ENCODE assay signal across 8 mouse cellular contexts in genomic region chr6:67268983-67269382, GRCm38 (mm10). TPM values are rescaled to one million over a fixed set of nuclear protein-coding genes. Genes with fewer than 3 reads are reported as not detected.
A peak's percentile ranks its signal among the peaks of the same experiment; 100 is the strongest.
DNase-seq lines count a peak whose midpoint lies in the region; ATAC-seq lines count a peak whose summit lies in the region.

No protein-coding gene starts in this region.

- H3K36me3 ChIP-seq in lung, embryonic 16.5 days (ENCODE audit: control insufficient read depth, insufficient read depth, low read length) = peaks cover 13% of the 10 kb centered on the region
- H3K36me3 ChIP-seq in forebrain, embryonic 12.5 days (replicated peaks) = peaks cover 15% of the 10 kb centered on the region
- peaks cover 16% of the 10 kb centered on the region for H3K36me3 ChIP-seq in limb, embryonic 13.5 days
- H3K36me3 ChIP-seq in stomach, embryonic 14.5 days (ENCODE audit: control insufficient read depth, insufficient read depth, low read length) = peaks cover 19% of the 10 kb centered on the region

- peaks cover 3% of the 10 kb centered on the region for H3K4me1 ChIP-seq in lung, embryonic 16.5 days (replicated peaks; ENCODE audit: control insufficient read depth, insufficient read depth, low read length)
- H3K4me1 ChIP-seq in forebrain, embryonic 12.5 days = peaks cover 14% of the 10 kb centered on the region
- peaks cover 11% of the 10 kb centered on the region for H3K4me1 ChIP-seq in limb, embryonic 13.5 days
- H3K4me1 ChIP-seq in stomach, embryonic 14.5 days (ENCODE audit: control insufficient read depth, insufficient read depth, low read length) = 0 out of 2 replicates have a peak, but pooled peaks cover 3% of the 10 kb centered on the region

- no peak overlapping the region for H3K9ac ChIP-seq in lung, embryonic 16.5 days (ENCODE audit: low read length)
- no peak overlapping the region for H3K9ac ChIP-seq in forebrain, embryonic 12.5 days
- no peak overlapping the region for H3K9ac ChIP-seq in limb, embryonic 13.5 days
- H3K9ac ChIP-seq in stomach, embryonic 14.5 days (replicated peaks; ENCODE audit: low read depth, low read length) = peak overlapping the region; percentile 100; the same call in 1 of the 2 replicates

- H3K27ac ChIP-seq in lung, embryonic 16.5 days (ENCODE audit: low read length) = no peak overlapping the region
- H3K27ac ChIP-seq in forebrain, embryonic 12.5 days = no peak overlapping the region
- H3K27ac ChIP-seq in limb, embryonic 13.5 days = no peak overlapping the region
- no peak overlapping the region for H3K27ac ChIP-seq in stomach, embryonic 14.5 days (ENCODE audit: low read length)

- peak overlapping the region; percentile 64 for H3K4me2 ChIP-seq in lung, embryonic 16.5 days (ENCODE audit: low read depth, low read length)
- H3K4me2 ChIP-seq in forebrain, embryonic 12.5 days = peak overlapping the region; percentile 71
- peak overlapping the region; percentile 63 for H3K4me2 ChIP-seq in limb, embryonic 13.5 days (replicated peaks)
- H3K4me2 ChIP-seq in stomach, embryonic 14.5 days (replicated peaks; ENCODE audit: low read depth, low read length) = peak overlapping the region; percentile 72

- 6% methylated on average over 1 of the region's 1 CpGs for WGBS in lung, embryonic 16.5 days
- 23% methylated on average over 1 of the region's 1 CpGs for WGBS in forebrain, embryonic 12.5 days
- 8% methylated on average over 1 of the region's 1 CpGs for WGBS in limb, embryonic 13.5 days
- WGBS in stomach, embryonic 14.5 days = 8% methylated on average over 1 of the region's 1 CpGs

- H3K9me3 ChIP-seq in lung, embryonic 16.5 days (ENCODE audit: control insufficient read depth, low read length) = no peaks in the 10 kb centered on the region
- no peaks in the 10 kb centered on the region for H3K9me3 ChIP-seq in forebrain, embryonic 12.5 days
- H3K9me3 ChIP-seq in limb, embryonic 13.5 days = no peaks in the 10 kb centered on the region
- no peaks in the 10 kb centered on the region for H3K9me3 ChIP-seq in stomach, embryonic 14.5 days (ENCODE audit: control insufficient read depth, low read depth, low read length)

- H3K4me3 ChIP-seq in lung, embryonic 16.5 days (ENCODE audit: low read length) = peak overlapping the region; percentile 40
- H3K4me3 ChIP-seq in forebrain, embryonic 12.5 days (replicated peaks) = peak overlapping the region; percentile 100
- peak overlapping the region; percentile 100 for H3K4me3 ChIP-seq in limb, embryonic 13.5 days
- H3K4me3 ChIP-seq in stomach, embryonic 14.5 days (ENCODE audit: low read depth, low read length) = peak overlapping the region; percentile 99

- no peak for DNase-seq in lung, postnatal 14 days
- DNase-seq in layer of hippocampus, adult 9-11 months = no peak
- DNase-seq in gastrocnemius, postnatal 10 days = no peak

- H3K27me3 ChIP-seq in lung, embryonic 16.5 days (ENCODE audit: control insufficient read depth, insufficient read depth, low read depth, low read length) = no peaks in the 10 kb centered on the region
- no peaks in the 10 kb centered on the region for H3K27me3 ChIP-seq in forebrain, embryonic 12.5 days
- H3K27me3 ChIP-seq in limb, embryonic 13.5 days = no peaks in the 10 kb centered on the region
- H3K27me3 ChIP-seq in stomach, embryonic 14.5 days (ENCODE audit: control insufficient read depth, insufficient read depth, low read length) = no peaks in the 10 kb centered on the region

- ATAC-seq in lung, embryonic 16.5 days (ENCODE audit: low read depth) = no peak
- ATAC-seq in forebrain, embryonic 12.5 days (ENCODE audit: low FRiP score) = no peak
- ATAC-seq in limb, embryonic 13.5 days (ENCODE audit: low FRiP score, low read depth) = no peak
- no peak for ATAC-seq in stomach, embryonic 14.5 days (ENCODE audit: insufficient number of reproducible peaks, insufficient read depth, low FRiP score, low read depth)
- no peak for ATAC-seq in frontal cortex, adult (ENCODE audit: low TSS enrichment)

RNA-seq across cellular contexts. Expression of gene Serbp1, which starts 31.0 kb away (rescaled TPM):
- polyA plus RNA-seq in lung, embryonic 16.5 days (2015; fragmentation: Nextera tagmentation; extraction: Ambion mirVana) = 290 and 318 TPM in 2 replicates
- polyA plus RNA-seq in forebrain, embryonic 12.5 days (2016; fragmentation: Nextera tagmentation; extraction: Ambion mirVana) = 476 and 480 TPM in 2 replicates
- 391 and 419 TPM in 2 replicates for polyA plus RNA-seq in limb, embryonic 13.5 days (2015; fragmentation: Nextera tagmentation; extraction: Ambion mirVana)
- polyA plus RNA-seq in stomach, embryonic 14.5 days (2014; fragmentation: Nextera tagmentation; extraction: Ambion mirVana) = 414 and 457 TPM in 2 replicates
- 100 to 1,000 TPM; 416 to 434 TPM for total RNA-seq in gastrocnemius, postnatal 10 days (2021)

Comparison
In these comparisons a context has a peak if more than half of its experiments do, and no peak if none do; other contexts are left out.
1. H3K4me3 ChIP-seq: peak in every context shown above with its lines; median percentile 100 in forebrain, embryonic 12.5 days; 100 in limb, embryonic 13.5 days; 99 in stomach, embryonic 14.5 days; 40 in lung, embryonic 16.5 days.